Mouse (Mus musculus) kidney, adult 2 months (tissue): ENCODE measurements around the gene Rbm5.

ENCODE experiments used
- CTCF ChIP-seq: fragments of 200-500 bp; conservative IDR thresholded peaks from 2 replicates; pipeline ENCODE4 v1.5.1; 2011; ENCODE audit warnings: low read depth, mild to moderate bottlenecking, control low read depth, low read length, moderate library complexity, mixed read lengths; ENCODE audit not compliant: insufficient read depth, insufficient read length
- POLR2A ChIP-seq: fragments of 200-500 bp; IDR thresholded peaks from one replicate; pipeline ENCODE4 v1.6.1; 2011; ENCODE audit warnings: low read depth, low read length, control low read depth

- TF ChIP-seq CTCF (no peak), POLR2A (no peak)
Observed at GRCm38 (mm10) chr9:107696845-107697610, 73.8 kb downstream of the Rbm5 start.
